Mouse (Mus musculus) layer of hippocampus, postnatal 10 days (tissue): ENCODE measurements around the gene Gm37240. TPM values are rescaled to one million over a fixed set of nuclear protein-coding genes. Genes with fewer than 3 reads are reported as not detected.

Source experiments
- DNase-seq, 2 experiments: peaks; one replicate each; pipeline ENCODE4 v3.0.0; 2021; ENCODE audit warnings: low spot score in 2 of 2
- total RNA-seq, 2 experiments: library from RNA; stranded (reverse); gene quantifications; 2 replicates each; pipeline ENCODE4 v1.2.3; 2021

Gene Gm37240
- total RNA-seq, 2 experiments from 2014 or later = 0.75 to 0.80 TPM

- DNase-seq = no peak
Observed at GRCm38 (mm10) chr3:85683618-85684017, 203.7 kb downstream of the Gm37240 start.

GRCm38 (mm10) chr3:85681136-85681535 is 206.2 kb downstream of the Gm37240 start:
- no peak for DNase-seq

- no peak for DNase-seq
Observed at GRCm38 (mm10) chr3:85679960-85680359, 207.4 kb downstream of the Gm37240 start.

- no peak for DNase-seq
Observed at GRCm38 (mm10) chr3:85679312-85679933, 207.9 kb downstream of the Gm37240 start.

- no peak for DNase-seq
Observed at GRCm38 (mm10) chr3:85677952-85678351, 209.4 kb downstream of the Gm37240 start.

GRCm38 (mm10) chr3:85677133-85677532 is 210.2 kb downstream of the Gm37240 start:
- DNase-seq = no peak

- no peak for DNase-seq
Observed at GRCm38 (mm10) chr3:85669844-85670243, 217.5 kb downstream of the Gm37240 start.

- no peak for DNase-seq
Observed at GRCm38 (mm10) chr3:85667683-85668082, 219.6 kb downstream of the Gm37240 start.

GRCm38 (mm10) chr3:85666736-85667135 is 220.6 kb downstream of the Gm37240 start:
- DNase-seq = no peak

GRCm38 (mm10) chr3:85666166-85666565 is 221.2 kb downstream of the Gm37240 start:
- no peak for DNase-seq

- DNase-seq = peak in 1 of 2 experiments; percentile 49
Observed at GRCm38 (mm10) chr3:85664591-85665171, 222.6 kb downstream of the Gm37240 start.

GRCm38 (mm10) chr3:85663826-85664225 is 223.5 kb downstream of the Gm37240 start:
- no peak for DNase-seq

- no peak for DNase-seq
Observed at GRCm38 (mm10) chr3:85661926-85662813, 225.1 kb downstream of the Gm37240 start.

GRCm38 (mm10) chr3:85659681-85660080 is 227.6 kb downstream of the Gm37240 start:
- no peak for DNase-seq

GRCm38 (mm10) chr3:85655538-85655937 is 231.8 kb downstream of the Gm37240 start:
- no peak for DNase-seq

GRCm38 (mm10) chr3:85652727-85653665 is 234.3 kb downstream of the Gm37240 start:
- DNase-seq = no peak

- no peak for DNase-seq
Observed at GRCm38 (mm10) chr3:85649176-85649575, 238.1 kb downstream of the Gm37240 start.

- no peak for DNase-seq
Observed at GRCm38 (mm10) chr3:85645517-85646004, 241.8 kb downstream of the Gm37240 start.

GRCm38 (mm10) chr3:85644814-85645213 is 242.5 kb downstream of the Gm37240 start:
- DNase-seq = no peak

GRCm38 (mm10) chr3:85641751-85642150 is 245.6 kb downstream of the Gm37240 start:
- no peak for DNase-seq
